ENCODE assay signal across 14 mouse cellular contexts in genomic region chr3:52579917-52580316, GRCm38 (mm10).
"Had no signal": no experiment of that assay in that cellular context is flagged by ENCODE, and none has a peak within 500 bp of the region (broad histone marks: within the 10 kb centered on the region; RNA-seq: fewer than 3 reads in every experiment).

No protein-coding gene starts in this region.

- H3K36me3 ChIP-seq: intestine, embryonic 15.5 days; limb, embryonic 10.5 days; limb, embryonic 13.5 days; liver, embryonic 12.5 days; liver, embryonic 15.5 days had no signal

- H3K4me2 ChIP-seq: intestine, embryonic 15.5 days; limb, embryonic 13.5 days; liver, embryonic 12.5 days; liver, embryonic 15.5 days; midbrain, embryonic 11.5 days had no signal

- ATAC-seq: intestine, embryonic 15.5 days; liver, embryonic 12.5 days had no signal

- DNase-seq: kidney, adult 8-10 months; kidney, postnatal 25 days; liver; midbrain, embryonic 14.5 days; thymus, adult 18-20 months; thymus, postnatal 4 days had no signal

- H3K4me3 ChIP-seq: intestine, embryonic 15.5 days; layer of hippocampus, adult 2 months; limb, embryonic 10.5 days; limb, embryonic 13.5 days; liver, embryonic 12.5 days; liver, embryonic 15.5 days had no signal

- H3K9ac ChIP-seq: intestine, embryonic 15.5 days; limb, embryonic 13.5 days; liver, embryonic 12.5 days; liver, embryonic 15.5 days had no signal

- H3K9me3 ChIP-seq: intestine, embryonic 15.5 days; limb, embryonic 10.5 days; limb, embryonic 13.5 days; liver, embryonic 12.5 days; liver, embryonic 15.5 days had no signal

- H3K27me3 ChIP-seq: intestine, embryonic 15.5 days; limb, embryonic 13.5 days; liver, embryonic 12.5 days; liver, embryonic 15.5 days had no signal

- H3K27ac ChIP-seq: intestine, embryonic 15.5 days; kidney, postnatal 0 days; limb, embryonic 10.5 days; limb, embryonic 13.5 days; liver, embryonic 12.5 days; liver, embryonic 15.5 days had no signal

- H3K4me1 ChIP-seq: intestine, embryonic 15.5 days; limb, embryonic 10.5 days; liver, embryonic 12.5 days; liver, embryonic 15.5 days had no signal
